Mouse (Mus musculus) liver, adult 2 months (tissue): ENCODE results near the gene Ccdc194. TPM values are rescaled to one million over a fixed set of nuclear protein-coding genes. Genes with fewer than 3 reads are reported as not detected.

Experiments used
- DNase-seq: peaks from one replicate; pipeline ENCODE4 v3.0.0-alpha.2; 2011; ENCODE audit warnings: low read depth, low spot score; ENCODE audit errors: extremely low read depth
- H3K27ac ChIP-seq: fragments of 200-500 bp; replicated peaks from 2 replicates; pipeline ENCODE4 v1.5.1; 2012; ENCODE audit warnings: low read depth, mild to moderate bottlenecking, control low read depth, inconsistent platforms, low read length; ENCODE audit not compliant: insufficient read depth
- H3K27me3 ChIP-seq: fragments of 200-500 bp; 2 replicates; pipeline ENCODE4 v1.6.1; 2012; ENCODE audit warnings: mild to moderate bottlenecking, moderate library complexity, low read length, inconsistent platforms; ENCODE audit not compliant: control insufficient read depth, insufficient read depth
- H3K36me3 ChIP-seq: fragments of 200-500 bp; 2 replicates; pipeline ENCODE4 v1.6.1; 2012; ENCODE audit warnings: low read length, inconsistent platforms; ENCODE audit not compliant: control insufficient read depth, insufficient read depth
- H3K4me1 ChIP-seq: fragments of 200-500 bp; 2 replicates; pipeline ENCODE4 v1.6.1; 2011; ENCODE audit warnings: low read length; ENCODE audit not compliant: control insufficient read depth, insufficient read depth
- H3K4me3 ChIP-seq: fragments of 200-500 bp; 2 replicates; pipeline ENCODE4 v1.5.1; 2011; ENCODE audit warnings: low read depth, mild to moderate bottlenecking, control low read depth, low read length, moderate library complexity; ENCODE audit not compliant: insufficient read depth
- H3K79me2 ChIP-seq: fragments of 200-500 bp; 2 replicates; pipeline ENCODE4 v1.6.1; 2012; ENCODE audit warnings: inconsistent platforms, mild to moderate bottlenecking, low read length, moderate library complexity; ENCODE audit not compliant: control insufficient read depth, insufficient read depth
- H3K9ac ChIP-seq: fragments of 200-500 bp; 2 replicates; pipeline ENCODE4 v1.6.1; 2012; ENCODE audit warnings: low read depth, mild to moderate bottlenecking, control low read depth, inconsistent platforms, low read length
- CTCF ChIP-seq: fragments of 200-500 bp; IDR thresholded peaks from 2 replicates; pipeline ENCODE4 v1.5.1; 2011; ENCODE audit warnings: low read depth, low read length, control low read depth
- POLR2A ChIP-seq: fragments of 200-500 bp; IDR thresholded peaks from 2 replicates; pipeline ENCODE4 v1.6.1; 2011; ENCODE audit warnings: low read length, control low read depth; ENCODE audit not compliant: insufficient read depth; ENCODE audit errors: extremely low read depth
- WGBS: fragments of 180-500 bp; shearing (Covaris S2); methylation state at CpG from one replicate; pipeline ENCODE4 v1.1.7; 2018; 5-methylcytosine and 5-hydroxymethylcytosine counted together
- polyA plus RNA-seq: library from polyadenylated mRNA; depleted of rRNA; stranded (reverse); fragments of >200 nt; gene quantifications from 2 replicates; pipeline ENCODE4 v1.2.3, GENCODE M21; 2012
- total RNA-seq: library from RNA; depleted of rRNA; stranded (reverse); fragments of >200 nt; gene quantifications from 2 replicates; pipeline ENCODE4 v1.2.3, GENCODE M21; 2014

Gene Ccdc194
- total and polyA plus RNA-seq, 2 experiments = not detected

- no peak overlapping the region for H3K4me3 ChIP-seq
- TF ChIP-seq POLR2A = no peak
- no peak for TF ChIP-seq CTCF
- no peak for DNase-seq
- no peaks in the 10 kb centered on the region for H3K27me3 ChIP-seq
- WGBS = 55% methylated on average over 5 of the region's 5 CpGs
- H3K4me1 ChIP-seq = peaks cover 16% of the 10 kb centered on the region
- peak overlapping the region; percentile 53 for H3K27ac ChIP-seq
- H3K79me2 ChIP-seq = no peaks in the 10 kb centered on the region
- H3K36me3 ChIP-seq = no peaks in the 10 kb centered on the region
- no peak overlapping the region for H3K9ac ChIP-seq
These were observed 29.7 kb downstream of the Ccdc194 start for GRCm38 (mm10) chr8:71495811-71496210.

GRCm38 (mm10) chr8:71495039-71495438 is 30.5 kb downstream of the Ccdc194 start:
- Histone ChIP-seq H3K9ac (0 out of 2 replicates have a peak overlapping the region, but pooled peaks have one; percentile 26), H3K36me3 (no peaks in the 10 kb centered on the region), H3K79me2 (no peaks in the 10 kb centered on the region), H3K27ac (no peak overlapping the region), H3K27me3 (no peaks in the 10 kb centered on the region), H3K4me3 (no peak overlapping the region), H3K4me1 (peaks cover 16% of the 10 kb centered on the region)
- DNase-seq = peak; percentile 62
- TF ChIP-seq CTCF = peak; percentile 90
- TF ChIP-seq POLR2A = no peak
- WGBS = 17% methylated on average over 16 of the region's 16 CpGs

GRCm38 (mm10) chr8:71488454-71488853 is 37.1 kb downstream of the Ccdc194 start:
- Histone ChIP-seq H3K4me3 (peak overlapping the region; percentile 75), H3K27ac (peak overlapping the region; percentile 67), H3K79me2 (peaks cover 6% of the 10 kb centered on the region; the same call in 1 of the 2 replicates), H3K9ac (peak overlapping the region; percentile 77), H3K4me1 (peaks cover 6% of the 10 kb centered on the region), H3K36me3 (no peaks in the 10 kb centered on the region), H3K27me3 (no peaks in the 10 kb centered on the region)
- WGBS = 0% methylated on average over 22 of the region's 22 CpGs
- peak; percentile 85 for DNase-seq
- TF ChIP-seq POLR2A (0 out of 2 replicates have a peak, but pooled peaks have one; percentile 49), CTCF (no peak)

- peaks cover 6% of the 10 kb centered on the region for H3K4me1 ChIP-seq
- H3K27ac ChIP-seq = peak within 1 kb of the TSS; percentile 67
- H3K9ac ChIP-seq = peak within 1 kb of the TSS; percentile 77
- peak; percentile 51 for DNase-seq
- H3K36me3 ChIP-seq = no peaks in the 10 kb centered on the region
- H3K79me2 ChIP-seq = peaks cover 6% of the 10 kb centered on the region; the same call in 1 of the 2 replicates
- under 1% methylated on average over 33 of the region's 33 CpGs for WGBS
- peak within 1 kb of the TSS; percentile 75 for H3K4me3 ChIP-seq
- no peak for TF ChIP-seq CTCF
- 0 out of 2 replicates have a peak, but pooled peaks have one; percentile 16 for TF ChIP-seq POLR2A
- H3K27me3 ChIP-seq = no peaks in the 10 kb centered on the region
These were observed 37.6 kb downstream of the Ccdc194 start, which contains the start of gene Gtpbp3 for GRCm38 (mm10) chr8:71487691-71488445. TSS of gene Gtpbp3 (plus strand) at chr8:71488103.

GRCm38 (mm10) chr8:71486136-71486529 is 39.4 kb downstream of the Ccdc194 start:
- Histone ChIP-seq H3K27ac (no peak overlapping the region), H3K4me3 (no peak overlapping the region), H3K79me2 (peaks cover 6% of the 10 kb centered on the region; the same call in 1 of the 2 replicates), H3K9ac (no peak overlapping the region), H3K27me3 (no peaks in the 10 kb centered on the region), H3K4me1 (peaks cover 6% of the 10 kb centered on the region), H3K36me3 (no peaks in the 10 kb centered on the region)
- DNase-seq = no peak
- 16% methylated on average over 7 of the region's 7 CpGs for WGBS
- TF ChIP-seq CTCF (no peak), POLR2A (no peak)
